Mouse (Mus musculus) embryo, embryonic 9.5 days (tissue): ENCODE results near the gene Suv39h1.
"Not testable (repeated sequence)": the region's sequence is repeated elsewhere in the genome, so short reads cannot be mapped to it uniquely, and the experiment has no call there.

Source experiments
- DNase-seq: peaks from one replicate; pipeline ENCODE4 v3.0.0-alpha.2; 2017; ENCODE audit errors: extremely low spot score

The Suv39h1 gene

GRCm38 (mm10) chrX:8026811-8027210 lies 47.7 kb downstream of the Suv39h1 start:
- no peak for DNase-seq

DNA sequence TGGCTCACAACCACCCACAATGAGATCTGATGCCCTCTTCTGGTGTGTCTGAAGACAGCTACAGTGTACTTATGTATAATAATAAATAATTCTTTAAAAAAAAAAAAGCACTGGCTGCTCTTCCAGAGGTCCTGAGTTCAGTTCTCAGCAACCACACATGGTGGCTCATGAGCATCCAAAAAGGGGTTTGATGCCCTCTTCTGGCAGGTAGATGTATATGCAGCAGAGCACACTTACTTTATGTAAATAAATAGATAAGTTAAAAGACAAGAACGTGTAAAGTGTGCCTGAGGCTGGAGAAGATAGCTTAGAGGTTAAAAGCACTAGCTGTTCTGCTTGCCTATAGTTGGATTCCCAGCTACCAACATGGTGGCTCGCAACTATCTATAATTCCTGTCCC lies 49.8 kb downstream of the Suv39h1 start:
- no peak for DNase-seq

DNA sequence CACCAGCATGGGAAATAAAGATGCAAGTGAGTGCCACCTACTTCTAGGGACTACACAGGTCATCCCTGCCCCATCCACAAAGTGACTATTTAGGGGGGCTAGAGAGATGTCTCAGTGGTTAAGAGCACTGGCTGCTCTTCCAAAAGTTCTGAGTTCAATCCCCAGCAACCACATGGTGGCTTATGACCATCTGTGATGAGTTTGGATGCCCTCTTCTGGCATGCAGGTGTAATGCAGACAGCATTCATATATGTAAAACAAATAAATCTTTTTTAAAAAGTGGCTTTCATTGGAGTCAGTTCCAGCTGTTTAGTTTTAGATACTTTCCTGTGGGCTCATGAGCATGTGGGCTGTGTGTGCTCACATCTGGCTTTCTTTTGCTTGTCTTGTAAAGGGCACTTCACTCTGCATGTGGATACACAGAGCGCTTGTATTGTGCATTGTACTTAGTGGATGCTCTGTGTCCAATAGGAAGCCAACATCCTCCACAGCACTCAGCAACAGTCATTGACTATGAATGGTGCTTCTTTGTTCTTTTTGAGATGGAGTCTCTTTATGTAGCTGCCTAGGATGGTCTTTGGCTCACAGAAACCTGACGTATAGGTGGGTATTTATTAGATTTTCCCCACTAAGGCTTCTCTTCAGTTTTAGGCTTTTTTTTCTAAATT lies 54.3 kb downstream of the Suv39h1 start:
- DNase-seq: no peak

GRCm38 (mm10) chrX:8018286-8018685 lies 56.3 kb downstream of the Suv39h1 start, which contains the start of gene Glod5:
Glod5 (minus strand) TSS chrX:8018492.
- DNase-seq: no peak

DNA sequence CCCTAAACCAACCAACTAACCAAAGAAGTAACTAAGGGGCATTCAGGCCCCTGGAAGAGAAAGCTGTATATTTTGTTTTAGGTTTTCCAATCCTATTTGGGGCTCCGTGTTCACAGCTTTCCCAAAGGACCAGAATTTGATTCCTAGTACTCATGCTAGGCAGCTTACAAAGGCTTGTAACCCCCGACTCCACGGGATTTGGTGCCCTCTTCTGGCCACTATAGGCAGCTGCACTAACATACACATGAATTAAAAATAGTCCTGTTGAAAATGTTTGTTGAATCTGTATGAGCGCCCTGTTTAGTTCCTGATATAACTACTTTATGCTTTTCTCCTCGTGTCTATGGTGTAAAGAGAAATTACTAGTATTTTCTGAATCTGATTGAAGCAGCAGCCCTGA lies 57.4 kb downstream of the Suv39h1 start:
- no peak for DNase-seq

- DNase-seq: not testable (repeated sequence)
Measured at GRCm38 (mm10) chrX:8015675-8016074, 58.9 kb downstream of the Suv39h1 start.

DNA sequence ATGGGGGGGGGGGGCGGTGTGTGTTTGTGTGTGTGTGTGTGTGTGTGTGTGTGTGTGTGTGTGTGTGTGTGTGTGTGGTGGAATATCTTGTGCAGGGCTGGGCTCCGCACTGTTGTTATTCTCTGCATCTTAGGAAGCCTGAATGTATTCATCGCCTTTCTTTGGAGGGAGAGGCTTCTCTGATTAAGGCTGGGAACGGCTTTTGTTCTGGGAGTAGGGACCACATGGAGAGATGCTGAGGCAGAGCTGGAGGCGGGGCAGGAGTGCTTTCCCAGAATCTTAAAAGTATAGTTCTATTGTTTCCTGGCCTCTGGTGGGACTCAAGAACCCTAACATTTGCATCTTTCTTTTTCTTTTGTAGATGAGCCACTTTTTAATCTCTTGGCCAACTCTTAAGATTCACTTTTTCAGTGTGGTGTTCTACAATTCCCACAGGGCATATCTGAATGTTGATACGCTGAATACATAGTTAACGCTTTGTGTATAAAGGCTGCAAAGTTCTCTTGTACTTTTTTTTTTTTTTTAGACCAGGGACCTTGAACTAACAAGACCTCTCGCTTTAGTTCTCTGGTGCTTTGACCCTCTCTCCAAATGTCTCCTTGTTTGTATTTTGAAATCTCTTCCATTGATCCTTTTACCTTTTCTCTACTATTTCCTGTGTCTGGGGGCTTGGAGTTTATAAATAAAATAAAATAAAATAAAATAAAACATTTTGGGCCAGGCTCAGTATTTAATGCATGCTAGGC lies 60.8 kb downstream of the Suv39h1 start:
- DNase-seq: no peak

DNA sequence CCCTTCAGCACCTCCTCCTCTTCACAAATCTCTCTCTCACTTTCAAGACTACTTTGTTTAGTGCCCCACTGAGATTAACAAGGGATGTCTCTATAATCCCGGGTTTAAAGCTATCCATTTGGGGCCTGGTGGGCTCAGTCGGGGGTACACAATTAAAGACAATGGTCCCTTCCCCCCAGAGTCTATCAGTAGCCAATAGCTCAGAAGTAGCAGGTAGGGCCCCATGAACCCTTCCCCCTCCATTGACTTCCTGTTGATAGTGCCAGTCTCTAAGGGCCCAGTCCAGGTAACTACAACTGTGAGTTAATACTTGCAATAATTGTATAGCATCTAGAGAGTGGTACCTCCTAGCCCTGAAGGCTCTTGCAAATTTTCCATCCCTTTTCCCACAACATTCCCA lies 61.4 kb downstream of the Suv39h1 start:
- no peak for DNase-seq
